ENCODE assay signal across 10 mouse cellular contexts in the genomic region with DNA sequence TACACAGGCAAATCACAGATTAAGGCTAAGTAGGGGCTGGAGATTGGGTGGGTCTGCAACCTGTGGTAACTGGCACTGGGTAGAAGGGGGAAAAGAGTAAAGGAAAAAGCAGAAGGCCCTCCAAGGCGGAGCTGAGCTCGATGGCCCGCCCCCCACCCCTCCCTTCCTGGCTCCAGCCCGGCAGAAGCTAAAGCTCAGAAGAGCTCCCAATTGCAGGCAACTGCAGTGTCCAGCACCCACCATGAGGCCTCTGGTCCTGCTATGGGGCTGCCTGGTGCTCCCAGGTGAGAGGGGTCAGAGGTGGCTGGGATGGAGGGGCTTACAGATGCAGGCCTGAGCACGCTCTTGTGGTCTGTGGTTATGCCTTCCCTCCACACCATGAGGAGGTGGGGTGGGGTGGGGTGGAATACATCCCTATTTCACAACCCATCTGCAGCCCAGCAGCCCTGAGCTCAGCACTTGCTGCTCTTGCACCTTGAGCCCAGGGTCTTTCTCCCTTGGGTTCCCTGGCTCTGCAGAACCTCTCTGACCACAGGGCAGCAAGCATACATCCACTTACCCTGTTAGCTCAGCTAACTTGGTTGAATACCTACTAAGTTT. TPM values are rescaled to one million over a fixed set of nuclear protein-coding genes. Genes with fewer than 3 reads are reported as not detected.
DNase-seq lines count a peak whose midpoint lies in the region; ATAC-seq and TF ChIP-seq lines count a peak whose summit lies in the region.
"Had no signal": no experiment of that assay in that cellular context is flagged by ENCODE, and none has a peak within 500 bp of the region (broad histone marks: within the 10 kb centered on the region; RNA-seq: fewer than 3 reads in every experiment).

A gene (plus strand): TSS at position 160 of the 600 bp plus-strand sequence.

- H3K9ac ChIP-seq in heart, embryonic 13.5 days: no peak within 1 kb of the TSS

- no peak for TF ChIP-seq POLR2A in small intestine, adult 2 months (IDR thresholded peaks at IDR 0.05; ENCODE audit: low read depth, low read length)

- H3K36me3 ChIP-seq in heart, embryonic 10.5 days: peaks cover 8% of the 10 kb centered on the region; the same call in 1 of the 2 replicates
- no peaks in the 10 kb centered on the region for H3K36me3 ChIP-seq in heart, embryonic 13.5 days
- no peaks in the 10 kb centered on the region for H3K36me3 ChIP-seq in small intestine, adult 2 months (ENCODE audit: control insufficient read depth, insufficient read depth, low read length)

- WGBS in heart, embryonic 10.5 days: 65% methylated on average over 5 of the region's 5 CpGs
- 57% methylated on average over 5 of the region's 5 CpGs for WGBS in heart, embryonic 13.5 days
- WGBS in small intestine, adult 2 months: 52% methylated on average over 5 of the region's 5 CpGs

- no peak within 1 kb of the TSS for H3K27ac ChIP-seq in heart, embryonic 10.5 days
- H3K27ac ChIP-seq in heart, embryonic 13.5 days (replicated peaks): no peak within 1 kb of the TSS
- H3K27ac ChIP-seq in small intestine, adult 2 months (ENCODE audit: insufficient read depth, low read depth, low read length): no peak within 1 kb of the TSS; the same call in 1 of the 2 replicates

- H3K4me1 ChIP-seq in heart, embryonic 10.5 days: peaks cover 4% of the 10 kb centered on the region; the same call in 1 of the 2 replicates
- H3K4me1 ChIP-seq in heart, embryonic 13.5 days: peaks cover 3% of the 10 kb centered on the region; the same call in 1 of the 2 replicates
- no peaks in the 10 kb centered on the region for H3K4me1 ChIP-seq in small intestine, adult 2 months (ENCODE audit: control insufficient read depth, insufficient read depth, insufficient read length, low read length)

- TF ChIP-seq CTCF in small intestine, adult 2 months (IDR thresholded peaks at IDR 0.05; ENCODE audit: extremely low read depth, insufficient read length, insufficient replicate concordance, low read depth, low read length): no peak

- ATAC-seq in heart, embryonic 13.5 days (ENCODE audit: extremely low read depth, insufficient number of reproducible peaks, low FRiP score, low TSS enrichment): no peak

- peak; percentile 98 for DNase-seq in heart, adult 11 months
- no peak for DNase-seq in heart, embryonic 10.5 days (ENCODE audit: low spot score)
- DNase-seq in urinary bladder, adult 2 months (ENCODE audit: low spot score): no peak
- no peak for DNase-seq in urinary bladder, postnatal 4 days (ENCODE audit: low spot score in 2 of 2)
- DNase-seq in left cerebral cortex, postnatal 36 days (ENCODE audit: low spot score in 2 of 2): no peak
- no peak for DNase-seq in urinary bladder, postnatal 36 days (ENCODE audit: low spot score in 2 of 2)
- DNase-seq: right cerebral cortex, adult 18-20 months had no signal

- H3K27me3 ChIP-seq in heart, embryonic 10.5 days (ENCODE audit: insufficient read depth, poor library complexity, severe bottlenecking): peaks cover 12% of the 10 kb centered on the region
- H3K27me3 ChIP-seq in heart, embryonic 13.5 days (replicated peaks): 0 out of 2 replicates have a peak, but pooled peaks cover 4% of the 10 kb centered on the region
- H3K27me3 ChIP-seq in small intestine, adult 2 months (ENCODE audit: control insufficient read depth, insufficient read depth, low read length): no peaks in the 10 kb centered on the region

- H3K9me3 ChIP-seq in heart, embryonic 10.5 days: peaks cover 9% of the 10 kb centered on the region
- H3K9me3 ChIP-seq in heart, embryonic 13.5 days: peaks cover 9% of the 10 kb centered on the region

- H3K4me3 ChIP-seq in heart, embryonic 10.5 days: no peak within 1 kb of the TSS
- 0 out of 2 replicates have a peak within 1 kb of the TSS, but pooled peaks have one; percentile 8 for H3K4me3 ChIP-seq in heart, embryonic 13.5 days
- peak within 1 kb of the TSS; percentile 46 for H3K4me3 ChIP-seq in small intestine, adult 2 months (ENCODE audit: low read depth, low read length)
- H3K4me3 ChIP-seq: erythroblast, embryonic 14.5 days had no signal

- H3K4me2 ChIP-seq in heart, embryonic 13.5 days: peak within 1 kb of the TSS; percentile 7; the same call in 1 of the 2 replicates

- intact Hi-C loops in left cerebral cortex, postnatal 36 days (cut with DNase I): no loop called here

RNA-seq across cellular contexts. Expression of the gene that starts here (rescaled TPM):
- polyA plus RNA-seq in heart, embryonic 10.5 days (2016; fragmentation: Nextera tagmentation; extraction: Ambion mirVana): 0.83 and 0.94 TPM in 2 replicates
- polyA plus RNA-seq in urinary bladder, adult 2 months (2012; rRNA removed): 15.3 and 19.8 TPM in 2 replicates
- 2.7 and 2.9 TPM in 2 replicates for polyA plus RNA-seq in heart, embryonic 13.5 days (2015; fragmentation: Nextera tagmentation; extraction: Ambion mirVana)
- polyA plus RNA-seq in small intestine, adult 2 months (2012; rRNA removed): 3.8 and 5.4 TPM in 2 replicates
- total RNA-seq in left cerebral cortex, postnatal 36 days (2021): under 1 TPM in 1 of 2 experiments, not detected in 1; 0.32 TPM
- polyA plus RNA-seq: erythroblast, embryonic 14.5 days had no signal
